Mouse (Mus musculus) limb, embryonic 14.5 days (tissue): ENCODE data around the gene Olfr610. TPM values are rescaled to one million over a fixed set of nuclear protein-coding genes. Genes with fewer than 3 reads are reported as not detected.
"Not testable (repeated sequence)": the region's sequence is repeated elsewhere in the genome, so short reads cannot be mapped to it uniquely, and the experiment has no call there.

Experiments
- ATAC-seq: fragments of 200-750 bp; cut with Nextera tagmentation; 2 replicates; pipeline ENCODE4 v1.8.0; 2017; ENCODE audit warnings: low read depth, moderate number of reproducible peaks, moderate TSS enrichment; ENCODE audit not compliant: low FRiP score
- DNase-seq: peaks from one replicate; pipeline ENCODE4 v3.0.0-alpha.2; 2015; ENCODE audit warnings: low spot score
- H3K27ac ChIP-seq: fragments of 300-500 bp; sonication (generic); replicated peaks from 2 replicates; pipeline ENCODE4 v1.5.1; 2014; ENCODE audit warnings: low read depth, mild to moderate bottlenecking, low read length, moderate library complexity, mixed read lengths
- H3K27me3 ChIP-seq: fragments of 300-500 bp; sonication (generic); 2 replicates; pipeline ENCODE4 v1.6.1; 2014; ENCODE audit warnings: low read length, mixed read lengths; ENCODE audit not compliant: control insufficient read depth, insufficient read depth
- H3K36me3 ChIP-seq: fragments of 300-500 bp; sonication (generic); 2 replicates; pipeline ENCODE4 v1.6.1; 2014; ENCODE audit warnings: mild to moderate bottlenecking, low read length, moderate library complexity, mixed read lengths; ENCODE audit not compliant: control insufficient read depth, insufficient read depth
- H3K4me1 ChIP-seq: fragments of 300-500 bp; sonication (generic); 2 replicates; pipeline ENCODE4 v1.6.1; 2014; ENCODE audit warnings: antibody characterized with exemption, low read length, mixed read lengths; ENCODE audit not compliant: control insufficient read depth, insufficient read depth
- H3K4me2 ChIP-seq: fragments of 300-500 bp; sonication (generic); replicated peaks from 2 replicates; pipeline ENCODE4 v1.6.1; 2014; ENCODE audit warnings: low read depth, mild to moderate bottlenecking, low read length, moderate library complexity; ENCODE audit not compliant: severe bottlenecking
- H3K4me3 ChIP-seq: fragments of 300-500 bp; sonication (generic); replicated peaks from 2 replicates; pipeline ENCODE4 v1.5.1; 2014; ENCODE audit warnings: low read length
- H3K9ac ChIP-seq: fragments of 300-500 bp; sonication (generic); 2 replicates; pipeline ENCODE4 v1.6.1; 2014; ENCODE audit warnings: mild to moderate bottlenecking, low read depth, low read length, moderate library complexity; ENCODE audit not compliant: severe bottlenecking
- H3K9me3 ChIP-seq: fragments of 300-500 bp; sonication (generic); 2 replicates; pipeline ENCODE4 v1.6.1; 2016; ENCODE audit warnings: low read length; ENCODE audit not compliant: control insufficient read depth
- POLR2A ChIP-seq: fragments of 200-500 bp; IDR thresholded peaks from 2 replicates; pipeline ENCODE4 v1.8.0; 2012; ENCODE audit warnings: inconsistent platforms, mild to moderate bottlenecking, moderate library complexity, borderline replicate concordance; ENCODE audit not compliant: insufficient read depth, insufficient read length; ENCODE audit errors: extremely low read depth
- whole genome bisulfite sequencing: fragments of 180-500 bp; shearing (Covaris S2); extraction: QIAGEN DNeasy Blood & Tissue Kit; methylation state at CpG from one replicate; pipeline ENCODE4 v1.1.7; 2014; 5-methylcytosine and 5-hydroxymethylcytosine counted together
- polyA plus RNA-seq, 2 experiments: library from polyadenylated mRNA; depleted of rRNA in 1 of 2; stranded (reverse) in 1 of 2; unstranded in 1 of 2; fragments of >200 nt; fragmentation: Nextera tagmentation in 1 of 2; extraction: Ambion mirVana in 1 of 2; gene quantifications; 2 replicates each; pipeline versions ENCODE4 v1.2.1 to v1.2.3; 2012 to 2014

Gene Olfr610
- polyA plus RNA-seq (2012; rRNA removed) (not detected in 2 replicates), polyA plus RNA-seq (2014; fragmentation: Nextera tagmentation; extraction: Ambion mirVana) (not detected in 2 replicates)

DNA sequence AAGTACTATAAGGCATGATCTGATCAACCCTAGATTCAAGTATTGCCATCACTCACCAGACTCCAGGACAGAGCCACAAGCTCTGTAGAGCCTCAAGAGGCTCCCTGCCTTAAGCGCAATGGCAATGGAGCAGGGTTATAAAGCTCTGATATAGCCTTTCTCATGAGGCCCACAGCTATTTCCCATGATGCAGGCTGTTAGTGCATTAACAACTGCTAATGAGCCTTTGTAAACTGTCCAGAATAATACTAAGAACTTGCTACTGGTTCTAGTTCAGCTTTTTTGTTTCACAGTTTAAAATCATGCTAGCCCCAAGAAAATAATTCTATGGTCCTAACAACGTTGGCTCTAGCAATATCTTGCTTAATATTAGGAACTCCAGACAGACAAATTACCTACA lies at the start of gene Olfr610:
Gene Olfr610, minus strand, starts transcription at position 101 of the 400 bp plus-strand sequence.
- H3K27ac ChIP-seq = no peak within 1 kb of the TSS
- WGBS = 79% methylated on average over 2 of the region's 2 CpGs
- H3K4me1 ChIP-seq = no peaks in the 10 kb centered on the region
- no peaks in the 10 kb centered on the region for H3K27me3 ChIP-seq
- no peak within 1 kb of the TSS for H3K9ac ChIP-seq
- no peaks in the 10 kb centered on the region for H3K36me3 ChIP-seq
- TF ChIP-seq POLR2A = no peak
- no peak within 1 kb of the TSS for H3K4me3 ChIP-seq
- DNase-seq (no peak), ATAC-seq (no peak)
- H3K4me2 ChIP-seq = no peak within 1 kb of the TSS
- H3K9me3 ChIP-seq = no peaks in the 10 kb centered on the region

DNA sequence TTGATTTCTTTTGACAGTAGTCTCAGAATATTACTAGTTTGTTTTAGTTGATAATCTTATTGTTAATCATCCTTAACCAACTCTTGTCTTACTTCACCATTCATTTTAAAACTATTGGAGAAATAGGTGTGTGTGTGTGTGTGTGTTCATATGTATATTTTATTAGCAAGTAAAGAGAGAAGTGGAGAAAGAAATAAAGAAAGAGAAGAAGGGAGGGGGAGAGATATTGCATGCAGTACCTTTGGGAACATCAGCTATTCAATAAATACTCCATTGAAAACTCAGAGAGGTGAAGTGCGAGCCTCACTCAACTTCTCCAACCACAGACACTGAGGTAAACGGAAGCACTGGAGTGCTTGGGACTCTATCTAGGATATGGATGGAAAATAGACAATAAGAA lies 43.9 kb upstream of the Olfr610 start, which contains the start of gene Olfr615:
Gene Olfr615, plus strand, starts transcription at position 301 of the 400 bp plus-strand sequence.
- Histone ChIP-seq H3K4me2 (no peak within 1 kb of the TSS), H3K4me1 (no peaks in the 10 kb centered on the region), H3K9ac (no peak within 1 kb of the TSS), H3K27me3 (no peaks in the 10 kb centered on the region), H3K9me3 (no peaks in the 10 kb centered on the region), H3K27ac (no peak within 1 kb of the TSS), H3K36me3 (no peaks in the 10 kb centered on the region), H3K4me3 (no peak within 1 kb of the TSS)
- no peak for TF ChIP-seq POLR2A
- no peak for DNase-seq
- no peak for ATAC-seq
- WGBS = 79% methylated on average over 2 of the region's 2 CpGs

DNA sequence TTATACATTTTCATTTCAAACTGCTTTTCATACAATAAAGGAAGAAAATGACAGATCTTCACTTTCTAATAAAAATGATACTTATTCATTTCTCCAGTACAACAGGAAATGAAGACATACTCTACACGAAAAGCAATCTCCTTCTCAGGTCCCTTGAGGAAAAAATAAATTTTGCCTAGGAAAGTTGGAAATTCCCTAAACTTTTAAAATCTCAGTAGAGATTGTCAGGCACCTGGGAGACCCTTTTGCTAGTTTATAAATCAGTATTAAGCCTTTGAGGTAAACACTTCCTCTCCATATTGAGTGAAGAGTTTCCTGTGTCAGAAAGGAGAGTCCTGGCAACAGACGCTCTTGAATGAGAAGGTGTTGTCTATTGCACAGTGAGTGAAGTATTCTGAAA lies 35.9 kb upstream of the Olfr610 start, which contains the start of gene Olfr613:
Gene Olfr613, plus strand, starts transcription at position 301 of the 400 bp plus-strand sequence.
- Histone ChIP-seq H3K9me3 (no peaks in the 10 kb centered on the region), H3K9ac (no peak within 1 kb of the TSS), H3K4me1 (no peaks in the 10 kb centered on the region), H3K4me2 (no peak within 1 kb of the TSS), H3K27ac (no peak within 1 kb of the TSS), H3K36me3 (no peaks in the 10 kb centered on the region), H3K4me3 (no peak within 1 kb of the TSS), H3K27me3 (no peaks in the 10 kb centered on the region)
- 78% methylated on average over 2 of the region's 2 CpGs for WGBS
- TF ChIP-seq POLR2A = no peak
- no peak for ATAC-seq
- DNase-seq = no peak

DNA sequence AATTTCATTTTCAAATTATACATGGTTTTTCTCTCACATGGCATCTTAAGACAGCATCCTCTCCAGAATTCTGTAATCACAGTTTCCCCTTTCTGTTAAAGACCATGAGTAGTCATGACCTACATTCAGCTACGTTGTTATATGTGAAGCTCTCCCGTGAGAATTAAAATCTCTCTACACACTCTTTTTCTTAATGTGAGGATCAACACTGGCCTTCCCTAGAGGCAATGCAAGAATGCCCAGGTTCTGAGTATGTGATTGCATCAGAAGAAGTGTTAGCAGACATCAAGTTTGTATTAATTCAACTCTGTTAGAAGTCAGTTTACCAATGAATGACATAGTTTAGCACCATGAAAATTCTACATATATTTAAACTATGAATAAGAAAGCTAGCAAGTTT lies 30.7 kb upstream of the Olfr610 start, which contains the start of gene Olfr612:
Gene Olfr612, minus strand, starts transcription at position 101 of the 400 bp plus-strand sequence.
- H3K27me3 ChIP-seq, DNase-seq, H3K4me3 ChIP-seq, H3K4me2 ChIP-seq, H3K9me3 ChIP-seq, H3K27ac ChIP-seq, H3K4me1 ChIP-seq, H3K36me3 ChIP-seq, H3K9ac ChIP-seq, ATAC-seq: not testable (repeated sequence)
- WGBS = 78% methylated on average over 2 of the region's 2 CpGs

DNA sequence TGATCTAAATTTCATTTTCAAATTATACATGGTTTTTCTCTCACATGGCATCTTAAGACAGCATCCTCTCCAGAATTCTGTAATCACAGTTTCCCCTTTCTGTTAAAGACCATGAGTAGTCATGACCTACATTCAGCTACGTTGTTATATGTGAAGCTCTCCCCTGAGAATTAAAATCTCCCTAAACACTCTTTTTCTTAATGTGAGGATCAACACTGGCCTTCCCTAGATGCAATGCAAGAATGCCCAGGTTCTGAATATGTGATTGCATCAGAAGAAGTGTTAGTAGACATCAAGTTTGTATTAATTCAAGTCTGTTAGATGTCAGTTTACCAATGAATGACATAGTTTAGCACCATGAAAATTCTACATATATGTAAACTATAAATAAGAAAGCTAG lies 8.8 kb upstream of the Olfr610 start, which contains the start of gene Olfr611:
Gene Olfr611, minus strand, starts transcription at position 101 of the 400 bp plus-strand sequence.
- H3K36me3 ChIP-seq, DNase-seq, H3K27ac ChIP-seq, H3K9me3 ChIP-seq, H3K4me1 ChIP-seq, H3K4me3 ChIP-seq, H3K27me3 ChIP-seq, H3K9ac ChIP-seq, H3K4me2 ChIP-seq, ATAC-seq: not testable (repeated sequence)
- WGBS = 74% methylated on average over 1 of the region's 1 CpGs

DNA sequence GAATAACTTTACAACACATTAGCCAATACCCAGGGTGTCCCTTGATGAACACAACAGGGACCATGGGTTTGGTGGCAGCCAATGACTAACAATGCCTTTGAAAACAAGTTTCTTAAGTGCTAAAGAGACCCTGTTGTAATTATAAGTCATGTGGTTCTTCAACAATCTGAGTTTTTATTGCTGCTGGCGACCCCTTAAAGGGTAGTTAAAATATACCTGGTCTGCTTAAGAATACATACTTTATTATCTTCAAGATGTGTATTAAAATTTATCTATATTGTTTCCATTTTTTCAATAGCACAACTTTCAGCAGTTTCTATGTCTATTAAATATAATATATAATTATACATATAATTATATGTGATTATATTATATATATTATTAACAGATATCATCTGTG lies 14.0 kb downstream of the Olfr610 start, which contains the start of gene Olfr609:
Gene Olfr609, minus strand, starts transcription at position 101 of the 400 bp plus-strand sequence.
- no peak for DNase-seq
- TF ChIP-seq POLR2A = no peak
- no peak for ATAC-seq
- Histone ChIP-seq H3K4me2 (no peak within 1 kb of the TSS), H3K27ac (no peak within 1 kb of the TSS), H3K36me3 (no peaks in the 10 kb centered on the region), H3K9me3 (no peaks in the 10 kb centered on the region), H3K4me3 (no peak within 1 kb of the TSS), H3K9ac (no peak within 1 kb of the TSS), H3K4me1 (no peaks in the 10 kb centered on the region), H3K27me3 (no peaks in the 10 kb centered on the region)
- WGBS = 42% methylated on average over 1 of the region's 1 CpGs

DNA sequence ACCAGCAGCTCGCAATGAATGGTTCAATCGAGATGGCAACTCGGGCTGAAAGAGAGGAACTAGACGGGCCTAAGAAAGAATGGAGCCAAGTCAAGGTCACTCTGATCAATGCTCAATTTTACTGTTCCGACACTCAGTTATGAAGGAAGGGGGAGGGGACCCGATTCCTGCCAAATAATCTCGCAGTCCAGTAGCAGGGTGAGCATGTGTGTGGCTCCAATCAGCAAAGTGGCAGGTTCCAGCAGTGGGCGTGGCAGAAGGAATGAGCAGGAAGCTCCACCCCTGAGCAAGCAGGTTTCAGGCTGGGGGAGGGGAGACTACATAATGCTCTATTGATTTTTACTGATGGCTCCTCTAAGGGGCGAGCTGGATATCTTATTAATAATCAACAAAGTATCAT lies 34.8 kb downstream of the Olfr610 start:
- H3K4me3 ChIP-seq, H3K4me2 ChIP-seq, DNase-seq, H3K36me3 ChIP-seq, H3K4me1 ChIP-seq, H3K27me3 ChIP-seq, H3K9ac ChIP-seq, H3K27ac ChIP-seq, ATAC-seq, H3K9me3 ChIP-seq: not testable (repeated sequence)
- 85% methylated on average over 9 of the region's 9 CpGs for WGBS
